Mouse (Mus musculus) right cerebral cortex, adult 2 months (tissue): Measurements from ENCODE around the gene Mrpl58.
"Not testable (repeated sequence)": the region's sequence is repeated elsewhere in the genome, so short reads cannot be mapped to it uniquely, and the experiment has no call there.

ENCODE experiments used
- DNase-seq, 2 experiments: peaks; one replicate each; pipeline ENCODE4 v3.0.0; 2021 to 2022; ENCODE audit warnings: low spot score in 2 of 2

Gene Mrpl58

GRCm38 (mm10) chr11:115424666-115425065, 21.1 kb downstream of the Mrpl58 start:
- DNase-seq: no peak

GRCm38 (mm10) chr11:115425671-115426070, 22.1 kb downstream of the Mrpl58 start:
- DNase-seq: no peak

- peak; percentile 79 to 82 for DNase-seq
These were observed 24.2 kb downstream of the Mrpl58 start for GRCm38 (mm10) chr11:115427482-115428331.

- no peak for DNase-seq
These were observed 25.8 kb downstream of the Mrpl58 start for GRCm38 (mm10) chr11:115429307-115429706.

- no peak for DNase-seq
These were observed 27.0 kb downstream of the Mrpl58 start for GRCm38 (mm10) chr11:115430561-115430960.

GRCm38 (mm10) chr11:115432814-115433213, 29.3 kb downstream of the Mrpl58 start:
- DNase-seq: no peak

GRCm38 (mm10) chr11:115433342-115433741, 29.8 kb downstream of the Mrpl58 start:
- DNase-seq: no peak

- DNase-seq: no peak
These were observed 32.2 kb downstream of the Mrpl58 start for GRCm38 (mm10) chr11:115435596-115436337.

GRCm38 (mm10) chr11:115437571-115438122, 34.1 kb downstream of the Mrpl58 start:
- DNase-seq: peak in 1 of 2 experiments; percentile 49

GRCm38 (mm10) chr11:115439326-115439725, 35.8 kb downstream of the Mrpl58 start:
- DNase-seq: no peak

- DNase-seq: no peak
These were observed 36.5 kb downstream of the Mrpl58 start, which contains the start of gene Trim80 for GRCm38 (mm10) chr11:115439906-115440595. TSS of gene Trim80 (plus strand) at chr11:115440545.

GRCm38 (mm10) chr11:115441417-115441816, 37.9 kb downstream of the Mrpl58 start:
- no peak for DNase-seq

GRCm38 (mm10) chr11:115446906-115447305, 43.4 kb downstream of the Mrpl58 start:
- no peak for DNase-seq

- DNase-seq: no peak
These were observed 43.9 kb downstream of the Mrpl58 start for GRCm38 (mm10) chr11:115447321-115447885.

- DNase-seq: no peak
These were observed 44.5 kb downstream of the Mrpl58 start for GRCm38 (mm10) chr11:115448075-115448474.

GRCm38 (mm10) chr11:115448998-115449397, 45.4 kb downstream of the Mrpl58 start:
- no peak for DNase-seq

- DNase-seq: no peak
These were observed 46.6 kb downstream of the Mrpl58 start for GRCm38 (mm10) chr11:115450176-115450575.

GRCm38 (mm10) chr11:115451781-115452241, 48.3 kb downstream of the Mrpl58 start:
- no peak for DNase-seq

- DNase-seq: no peak
These were observed 48.8 kb downstream of the Mrpl58 start for GRCm38 (mm10) chr11:115452281-115452860.

GRCm38 (mm10) chr11:115453306-115453705, 49.8 kb downstream of the Mrpl58 start:
- DNase-seq: no peak

GRCm38 (mm10) chr11:115454822-115455221, 51.3 kb downstream of the Mrpl58 start:
- DNase-seq: not testable (repeated sequence)
